Mouse (Mus musculus) megakaryocyte progenitor cell, adult 5-6 weeks (primary cell): ENCODE results near the gene Lyst. TPM values are rescaled to one million over a fixed set of nuclear protein-coding genes. Genes with fewer than 3 reads are reported as not detected.

Experiments used
- ATAC-seq: replicated peaks from 2 replicates; pipeline ENCODE4 v1.8.0; 2016; ENCODE audit warnings: mild to moderate bottlenecking, moderate TSS enrichment, inconsistent platforms; ENCODE audit not compliant: poor library complexity
- total RNA-seq, 2 experiments: library from RNA; stranded (forward) in 1 of 2; stranded (reverse) in 1 of 2; fragments of 157-497, 149-512 nt in 1 of 2; fragments of 200-1000 nt in 1 of 2; gene quantifications; 2 replicates each; pipeline versions ENCODE4 v1.2.3 to v1.2.4; 2015 to 2017

Gene Lyst
- total RNA-seq, 2 experiments from 2014 or later, result 48.7 to 68.7 TPM

- no peak for ATAC-seq
Measured at GRCm38 (mm10) chr13:13572941-13573340, 17.3 kb upstream of the Lyst start.

- peak; percentile 23; the same call in 1 of the 2 replicates for ATAC-seq
Measured at GRCm38 (mm10) chr13:13573572-13574257, 16.5 kb upstream of the Lyst start.

DNA sequence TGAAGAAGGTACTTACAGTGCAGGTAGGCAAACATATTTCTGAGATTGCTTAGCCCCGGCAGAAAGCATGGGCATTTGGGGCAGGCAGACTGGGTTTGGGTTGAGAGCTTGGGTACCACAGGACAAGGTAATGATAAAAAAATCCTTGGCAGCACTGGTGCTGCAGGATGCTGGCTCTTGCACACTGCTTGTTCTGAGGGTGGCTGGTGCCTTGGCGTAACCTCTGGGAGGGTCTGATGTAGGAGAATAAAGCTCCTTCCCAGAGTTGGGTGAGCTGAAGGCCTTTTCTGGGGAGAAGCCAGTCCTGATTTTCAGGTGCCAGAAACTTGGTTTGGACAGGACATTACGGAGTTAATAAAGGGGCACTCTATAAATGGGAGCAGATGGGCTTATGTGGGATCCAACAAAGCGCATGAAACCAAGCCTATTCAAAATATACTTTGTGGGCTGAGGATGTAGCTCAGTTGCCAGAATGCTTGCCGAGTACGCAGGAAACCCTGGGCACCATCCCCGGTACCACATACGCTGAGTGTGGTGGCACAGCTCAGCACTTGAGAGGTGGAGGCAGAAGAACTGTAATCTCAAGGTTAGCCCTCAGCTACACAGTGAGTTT lies 15.8 kb upstream of the Lyst start:
- no peak for ATAC-seq

- ATAC-seq, result no peak
Measured at GRCm38 (mm10) chr13:13575106-13575505, 15.1 kb upstream of the Lyst start.

DNA sequence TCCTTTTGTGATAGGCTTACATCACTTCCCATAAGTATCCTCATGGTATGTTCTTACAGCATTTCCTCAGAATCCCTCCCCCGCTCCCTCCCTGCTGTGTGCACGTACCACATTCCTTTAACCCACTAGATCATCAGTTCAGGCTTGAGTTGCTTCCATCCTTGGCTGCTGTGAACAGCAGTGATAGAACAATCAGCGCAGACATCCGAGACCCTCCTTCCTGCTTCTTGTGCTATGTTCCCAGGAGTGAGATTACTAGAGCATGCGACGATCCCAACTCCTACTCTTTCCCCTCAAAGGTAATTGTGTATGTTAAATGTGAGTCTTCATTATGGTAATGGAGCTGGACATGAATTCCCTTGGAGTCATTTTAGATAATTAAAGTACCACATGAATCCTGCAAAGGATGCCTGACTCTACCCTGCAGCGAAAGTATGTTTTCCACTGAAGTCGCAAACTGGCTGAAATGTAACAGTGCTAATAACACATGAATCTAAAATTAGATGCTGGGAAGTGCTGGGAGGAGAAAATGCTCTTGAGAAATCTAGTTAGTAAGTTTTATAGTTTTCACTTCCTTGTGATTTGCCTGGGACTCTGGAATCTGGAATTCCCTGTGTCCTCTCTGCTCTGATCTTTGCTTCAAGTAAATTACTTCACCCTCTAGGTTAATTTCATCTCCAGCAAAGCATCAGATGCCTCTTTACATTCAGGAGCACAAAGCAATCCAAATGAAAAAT lies 13.6 kb upstream of the Lyst start:
- peak; percentile 45; the same call in 1 of the 2 replicates for ATAC-seq

DNA sequence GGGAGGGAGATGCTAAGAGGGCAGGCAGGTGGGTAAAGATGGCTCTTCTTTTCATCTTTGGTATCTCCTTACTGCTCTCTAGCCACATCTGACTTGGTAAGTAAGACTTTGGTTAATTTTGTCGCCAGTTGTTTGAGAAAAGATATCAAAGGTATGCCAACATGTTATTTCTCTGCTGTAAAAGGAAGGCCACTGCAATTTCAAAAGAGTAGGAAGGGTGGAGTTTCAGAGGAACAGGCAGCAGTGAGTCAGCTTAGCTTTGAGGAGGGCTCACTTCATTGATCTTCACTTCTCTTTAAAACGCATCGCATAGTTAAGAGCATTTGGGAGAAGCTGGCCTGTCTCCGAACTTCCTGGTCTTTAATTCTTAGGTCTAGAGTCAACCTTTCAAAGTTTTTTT lies 8.2 kb upstream of the Lyst start:
- peak; percentile 83 for ATAC-seq

DNA sequence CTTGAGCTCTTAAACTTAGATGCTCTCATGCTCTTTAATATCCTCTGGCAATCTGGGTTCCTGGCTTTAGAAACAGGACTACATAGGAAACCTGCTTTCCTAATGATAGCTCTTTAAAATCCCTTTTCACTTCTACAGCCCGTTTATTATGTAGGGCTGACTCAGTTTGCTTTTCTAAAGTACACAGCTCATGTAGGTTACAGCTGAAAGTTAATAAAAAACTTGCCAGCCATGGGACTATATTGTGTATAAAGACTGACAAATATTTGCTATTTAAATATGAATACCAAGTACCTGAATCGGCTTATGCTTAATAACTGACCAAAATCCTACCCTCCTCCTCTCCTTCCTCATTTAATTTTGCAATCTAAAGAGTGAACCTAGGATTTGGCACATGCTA lies 6.7 kb upstream of the Lyst start:
- no peak for ATAC-seq

DNA sequence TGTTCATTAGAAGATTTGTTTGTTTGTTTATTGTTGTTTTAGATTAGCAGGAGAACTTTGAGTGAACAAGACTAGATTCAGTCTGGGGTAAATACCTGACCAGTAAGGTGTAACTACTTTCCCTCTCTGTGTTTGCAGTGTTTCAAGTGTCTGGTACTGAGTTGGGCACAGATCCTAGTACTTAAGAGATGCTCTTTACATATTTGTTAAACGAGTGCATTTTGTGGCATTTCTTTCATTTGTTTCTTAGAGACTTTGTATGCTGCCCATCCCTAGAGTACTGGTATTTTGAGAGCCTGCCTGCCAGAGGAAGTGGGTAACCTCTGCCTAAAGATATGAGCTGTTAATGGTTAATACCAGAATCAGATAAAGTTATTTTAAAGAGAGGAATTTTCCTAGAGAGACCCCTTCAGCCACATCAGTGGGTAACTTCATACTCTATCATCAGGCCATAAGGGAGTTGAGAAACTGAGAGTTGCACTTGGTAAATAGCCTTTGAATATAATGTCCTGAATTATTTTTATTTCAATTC lies 2.5 kb upstream of the Lyst start:
- no peak for ATAC-seq

DNA sequence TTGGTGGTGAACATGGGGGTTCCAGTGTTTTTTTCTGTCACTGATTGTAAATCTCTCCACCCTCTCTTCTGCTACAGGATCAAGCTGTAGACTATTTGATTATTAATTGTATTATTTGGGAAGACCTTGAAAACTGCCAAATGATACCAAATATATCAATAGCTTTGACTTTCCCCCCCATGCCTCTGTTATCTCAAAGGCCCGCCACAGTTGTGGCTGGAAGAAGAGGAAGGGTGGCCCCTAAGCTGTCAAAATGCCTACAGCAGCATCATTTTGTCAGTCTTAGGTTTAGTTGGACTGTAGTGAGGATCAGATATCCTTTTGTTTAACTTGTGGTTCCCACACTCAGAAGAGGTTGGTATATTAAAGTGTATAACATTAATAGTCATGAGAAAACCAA lies 1.7 kb upstream of the Lyst start:
- no peak for ATAC-seq

DNA sequence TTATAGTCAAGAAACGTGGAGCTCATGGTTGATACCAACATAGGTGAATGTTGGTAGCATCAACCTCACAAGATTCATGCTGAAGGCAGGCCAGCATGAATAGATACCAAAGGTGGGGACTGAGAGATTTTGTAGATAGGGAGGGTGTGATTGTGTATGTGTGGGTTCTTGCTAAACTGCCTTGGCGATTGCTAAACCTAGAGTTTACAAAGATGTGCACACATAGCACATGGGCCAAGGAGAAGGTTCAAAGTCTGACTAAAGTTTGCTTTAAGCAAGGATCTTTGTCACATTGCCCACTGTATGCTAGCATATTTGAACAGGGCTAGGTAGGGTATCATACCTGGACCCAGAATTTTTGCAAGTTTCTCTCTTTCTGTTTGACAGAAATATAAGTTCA lies 1.2 kb upstream of the Lyst start:
- no peak for ATAC-seq

- ATAC-seq, result peak; percentile 33
Measured at GRCm38 (mm10) chr13:13591892-13592291, 1.7 kb downstream of the Lyst start.

- no peak for ATAC-seq
Measured at GRCm38 (mm10) chr13:13596424-13597044, 6.3 kb downstream of the Lyst start.

DNA sequence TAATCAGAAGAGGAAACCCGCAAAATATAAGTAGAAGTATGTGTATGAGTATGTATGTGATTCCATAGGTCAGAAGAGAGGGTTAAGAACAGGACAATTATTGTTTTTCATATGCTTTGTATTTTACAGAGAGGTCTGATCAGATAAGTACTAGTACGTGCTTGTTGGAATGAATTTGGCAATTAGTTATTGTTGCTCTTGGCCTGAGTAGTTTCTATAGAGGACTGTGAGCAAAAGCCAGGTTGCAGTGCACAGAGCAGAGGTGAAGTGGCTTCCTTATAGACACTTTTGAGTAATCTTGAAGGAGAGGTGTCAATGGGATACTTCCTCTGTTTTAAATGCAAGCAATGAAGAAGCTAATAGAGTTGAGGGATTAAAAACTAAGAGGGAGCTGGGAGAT lies 7.7 kb downstream of the Lyst start:
- ATAC-seq, result no peak

DNA sequence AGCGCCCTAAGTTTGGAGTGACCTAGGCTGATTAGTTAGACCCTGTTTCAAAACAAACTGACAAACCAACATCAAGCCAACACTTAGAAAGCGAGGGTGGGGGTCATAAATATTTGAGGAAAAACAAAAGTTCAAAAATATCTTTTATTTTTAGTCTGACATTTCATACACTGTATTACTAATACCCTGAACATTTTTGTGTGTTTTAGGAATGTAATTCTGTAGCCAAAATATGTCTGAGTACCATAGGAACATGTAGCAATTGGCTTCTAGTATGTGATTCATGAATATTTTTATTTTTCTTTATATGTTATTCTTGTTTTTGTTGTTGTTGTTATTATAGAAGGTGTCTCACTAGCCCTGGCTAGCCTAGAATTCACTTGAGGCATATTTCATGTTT lies 11.2 kb downstream of the Lyst start:
- no peak for ATAC-seq

GRCm38 (mm10) chr13:13606149-13606548 lies 16.0 kb downstream of the Lyst start:
- ATAC-seq, result no peak

DNA sequence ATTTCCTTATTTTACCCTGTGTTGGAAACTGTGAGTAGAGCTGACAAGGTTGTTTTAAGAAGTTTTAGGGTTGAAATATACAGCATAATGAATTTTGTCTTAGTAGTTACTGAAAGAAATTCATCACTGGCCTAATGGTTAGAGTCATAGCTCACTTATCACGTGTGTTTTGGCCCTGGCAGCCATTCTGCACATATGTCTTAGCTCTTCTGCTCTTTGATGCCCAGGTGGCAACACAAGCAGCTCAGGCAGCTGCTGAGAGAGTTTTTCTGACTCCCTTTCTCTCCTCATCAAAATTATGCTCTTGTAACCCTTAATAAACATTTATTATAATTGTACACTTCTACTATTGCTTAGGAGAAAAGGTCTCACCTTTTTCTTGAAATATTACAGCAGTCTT lies 18.1 kb downstream of the Lyst start:
- no peak for ATAC-seq

GRCm38 (mm10) chr13:13609655-13610054 lies 19.5 kb downstream of the Lyst start:
- ATAC-seq, result no peak

GRCm38 (mm10) chr13:13612882-13613281 lies 22.7 kb downstream of the Lyst start:
- peak; percentile 97 for ATAC-seq

DNA sequence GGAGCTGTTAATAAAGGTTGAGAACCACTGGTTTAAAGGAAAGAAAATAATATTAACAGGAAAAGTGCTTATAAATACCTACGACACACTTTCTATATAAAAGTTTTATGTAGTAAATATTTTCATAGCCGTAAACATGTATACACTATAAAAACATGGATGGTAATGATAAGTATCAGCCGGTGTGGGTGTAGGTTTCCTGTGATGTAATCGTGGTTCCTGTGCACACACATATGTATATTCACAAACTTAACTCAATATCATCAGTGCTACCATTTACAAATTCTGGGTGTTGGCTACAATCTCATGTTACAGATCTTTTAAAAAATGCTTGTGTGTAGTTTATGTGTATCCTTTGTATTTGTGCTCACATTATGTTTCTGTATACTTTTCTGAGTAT lies 24.0 kb downstream of the Lyst start:
- ATAC-seq, result no peak

- no peak for ATAC-seq
Measured at GRCm38 (mm10) chr13:13621456-13621855, 31.3 kb downstream of the Lyst start.

GRCm38 (mm10) chr13:13622565-13622964 lies 32.4 kb downstream of the Lyst start:
- no peak for ATAC-seq
